Mouse (Mus musculus) lung, postnatal 0 days (tissue): Measurements from ENCODE around the gene Plxnb2. TPM values are rescaled to one million over a fixed set of nuclear protein-coding genes. Genes with fewer than 3 reads are reported as not detected.

ENCODE experiments used
- ATAC-seq: fragments of 200-750 bp; cut with Nextera tagmentation; 2 replicates; pipeline ENCODE4 v1.8.0; 2017; ENCODE audit warnings: moderate library complexity
- DNase-seq: peaks from one replicate; pipeline ENCODE4 v3.0.0-alpha.2; 2016; ENCODE audit warnings: low spot score
- H3K27ac ChIP-seq: fragments of 300-500 bp; sonication (generic); 2 replicates; pipeline ENCODE4 v1.5.1; 2014; ENCODE audit warnings: antibody characterized with exemption, mild to moderate bottlenecking, low read length, mixed read lengths
- H3K27me3 ChIP-seq: fragments of 300-500 bp; sonication (generic); replicated peaks from 2 replicates; pipeline ENCODE4 v1.6.1; 2014; ENCODE audit warnings: low read length, mixed read lengths; ENCODE audit not compliant: insufficient read depth
- H3K36me3 ChIP-seq: fragments of 300-500 bp; sonication (generic); 2 replicates; pipeline ENCODE4 v1.6.1; 2014; ENCODE audit warnings: low read length, mixed read lengths; ENCODE audit not compliant: insufficient read depth
- H3K4me1 ChIP-seq: fragments of 300-500 bp; sonication (generic); 2 replicates; pipeline ENCODE4 v1.6.1; 2014; ENCODE audit warnings: antibody characterized with exemption, low read depth, low read length, mixed read lengths; ENCODE audit not compliant: insufficient read depth
- H3K4me2 ChIP-seq: fragments of 300-500 bp; sonication (generic); replicated peaks from 2 replicates; pipeline ENCODE4 v1.6.1; 2014; ENCODE audit warnings: low read depth, mild to moderate bottlenecking, low read length, moderate library complexity, mixed read lengths
- H3K4me3 ChIP-seq: fragments of 300-500 bp; sonication (generic); 2 replicates; pipeline ENCODE4 v1.5.1; 2014; ENCODE audit warnings: low read depth, low read length
- H3K9ac ChIP-seq: fragments of 300-500 bp; sonication (generic); replicated peaks from 2 replicates; pipeline ENCODE4 v1.6.1; 2014; ENCODE audit warnings: low read depth, mild to moderate bottlenecking
- H3K9me3 ChIP-seq: fragments of 300-500 bp; sonication (generic); 2 replicates; pipeline ENCODE4 v1.6.1; 2016; ENCODE audit warnings: low read length, mixed read lengths
- CTCF ChIP-seq: IDR thresholded peaks from 2 replicates; pipeline ENCODE4 v1.5.1; 2016; ENCODE audit warnings: antibody characterized with exemption, mild to moderate bottlenecking
- EP300 ChIP-seq: IDR thresholded peaks from 2 replicates; pipeline ENCODE4 v1.6.1; 2016; ENCODE audit warnings: antibody characterized with exemption, mild to moderate bottlenecking, control low read depth
- WGBS: fragments of 180-500 bp; shearing (Covaris S2); extraction: QIAGEN DNeasy Blood & Tissue Kit; methylation state at CpG from one replicate; pipeline ENCODE4 v1.1.7; 2014; 5-methylcytosine and 5-hydroxymethylcytosine counted together
- polyA plus RNA-seq: library from polyadenylated mRNA; unstranded; fragments of >200 nt; fragmentation: Nextera tagmentation; extraction: Ambion mirVana; gene quantifications from 2 replicates; pipeline ENCODE4 v1.2.1, GENCODE M21; 2015

The Plxnb2 gene
- polyA plus RNA-seq, 1 experiment from 2014 or later: 73.1 TPM

GRCm38 (mm10) chr15:89181561-89182270 lies 1.1 kb upstream of the Plxnb2 start:
- peak; percentile 25 for DNase-seq
- ATAC-seq: no peak
- Histone ChIP-seq H3K36me3 (no peaks in the 10 kb centered on the region), H3K27me3 (no peaks in the 10 kb centered on the region), H3K4me2 (peak overlapping the region; percentile 81; the same call in 1 of the 2 replicates), H3K4me1 (peaks cover 36% of the 10 kb centered on the region), H3K9ac (no peak overlapping the region), H3K9me3 (no peaks in the 10 kb centered on the region), H3K27ac (peak overlapping the region; percentile 71), H3K4me3 (no peak overlapping the region)
- TF ChIP-seq EP300 (0 out of 2 replicates have a peak, but pooled peaks have one; percentile 21), CTCF (peak; percentile 34)
- 43% methylated on average over 10 of the region's 10 CpGs for WGBS

- Histone ChIP-seq H3K36me3 (no peaks in the 10 kb centered on the region), H3K27me3 (no peaks in the 10 kb centered on the region), H3K4me3 (peak overlapping the region; percentile 70), H3K9me3 (no peaks in the 10 kb centered on the region), H3K4me2 (peak overlapping the region; percentile 81), H3K9ac (peak overlapping the region; percentile 56), H3K4me1 (peaks cover 47% of the 10 kb centered on the region), H3K27ac (peak overlapping the region; percentile 90)
- TF ChIP-seq EP300 (no peak), CTCF (no peak)
- peak; percentile 43 for DNase-seq
- ATAC-seq: 0 out of 2 replicates have a peak, but pooled peaks have one; percentile 0
- WGBS: 0% methylated on average over 16 of the region's 26 CpGs
These were observed 477 bp downstream of the Plxnb2 start for GRCm38 (mm10) chr15:89180081-89180541.

- Histone ChIP-seq H3K9ac (peak overlapping the region; percentile 56), H3K4me1 (peaks cover 52% of the 10 kb centered on the region), H3K27ac (peak overlapping the region; percentile 90), H3K4me3 (peak overlapping the region; percentile 70), H3K9me3 (no peaks in the 10 kb centered on the region), H3K4me2 (peak overlapping the region; percentile 81), H3K36me3 (no peaks in the 10 kb centered on the region), H3K27me3 (no peaks in the 10 kb centered on the region)
- DNase-seq: no peak
- WGBS: 2% methylated on average over 6 of the region's 6 CpGs
- ATAC-seq: no peak
- no peak for TF ChIP-seq EP300
- TF ChIP-seq CTCF: no peak
These were observed 991 bp downstream of the Plxnb2 start for GRCm38 (mm10) chr15:89179630-89179964.

- peak overlapping the region; percentile 81 for H3K4me2 ChIP-seq
- ATAC-seq: peak; percentile 64
- no peaks in the 10 kb centered on the region for H3K36me3 ChIP-seq
- no peaks in the 10 kb centered on the region for H3K9me3 ChIP-seq
- 3% methylated on average over 16 of the region's 16 CpGs for WGBS
- TF ChIP-seq CTCF (no peak), EP300 (no peak)
- peaks cover 57% of the 10 kb centered on the region for H3K4me1 ChIP-seq
- peak overlapping the region; percentile 56; the same call in 1 of the 2 replicates for H3K9ac ChIP-seq
- H3K27ac ChIP-seq: peak overlapping the region; percentile 90
- peak overlapping the region; percentile 70 for H3K4me3 ChIP-seq
- peak; percentile 94 for DNase-seq
- no peaks in the 10 kb centered on the region for H3K27me3 ChIP-seq
These were observed 1.5 kb downstream of the Plxnb2 start for GRCm38 (mm10) chr15:89178954-89179629.

- TF ChIP-seq EP300 (no peak), CTCF (no peak)
- WGBS: 51% methylated on average over 7 of the region's 7 CpGs
These were observed 2.2 kb downstream of the Plxnb2 start for GRCm38 (mm10) chr15:89178260-89178860.

More at GRCm38 (mm10) chr15:89178260-89178860, 2.2 kb downstream of the Plxnb2 start:
- peak overlapping the region; percentile 70; the same call in 1 of the 2 replicates for H3K4me3 ChIP-seq
- peak overlapping the region; percentile 90 for H3K27ac ChIP-seq
- H3K9ac ChIP-seq: no peak overlapping the region
- H3K36me3 ChIP-seq: no peaks in the 10 kb centered on the region
- peaks cover 64% of the 10 kb centered on the region for H3K4me1 ChIP-seq
- H3K4me2 ChIP-seq: peak overlapping the region; percentile 81
- DNase-seq (no peak), ATAC-seq (no peak)
- H3K9me3 ChIP-seq: no peaks in the 10 kb centered on the region
- no peaks in the 10 kb centered on the region for H3K27me3 ChIP-seq
